Mouse (Mus musculus): ENCODE data around the gene Gm49388. TPM values are rescaled to one million over a fixed set of nuclear protein-coding genes. Genes with fewer than 3 reads are reported as not detected.
A peak's percentile ranks its signal among the peaks of the same experiment; 100 is the strongest.
"Not testable (repeated sequence)": the region's sequence is repeated elsewhere in the genome, so short reads cannot be mapped to it uniquely, and the experiment has no call there.

The Gm49388 gene
- polyA plus RNA-seq, 1 experiment from 2014 or later = not detected

- no peak for ATAC-seq (ENCODE audit: insufficient read depth, low FRiP score, low read depth)
- Histone ChIP-seq H3K4me3 (replicated peaks) (no peak overlapping the region), H3K36me3 (no peaks in the 10 kb centered on the region), H3K4me2 (no peak overlapping the region), H3K27ac (no peak overlapping the region), H3K4me1 (no peaks in the 10 kb centered on the region), H3K9me3 (no peaks in the 10 kb centered on the region), H3K27me3 (replicated peaks) (no peaks in the 10 kb centered on the region), H3K9ac (no peak overlapping the region)
- WGBS = 86% methylated on average over 2 of the region's 2 CpGs
Observed at GRCm38 (mm10) chr7:127835550-127835949, 50.1 kb downstream of the Gm49388 start.

GRCm38 (mm10) chr7:127837473-127837872, 52.1 kb downstream of the Gm49388 start:
- no peaks in the 10 kb centered on the region for H3K36me3 ChIP-seq
- 86% methylated on average over 5 of the region's 5 CpGs for WGBS
- H3K4me2 ChIP-seq = no peak overlapping the region
- no peak overlapping the region for H3K9ac ChIP-seq
- H3K9me3 ChIP-seq = no peaks in the 10 kb centered on the region
- H3K4me1 ChIP-seq = 0 out of 2 replicates have a peak, but pooled peaks cover 5% of the 10 kb centered on the region
- H3K27me3 ChIP-seq (replicated peaks) = no peaks in the 10 kb centered on the region
- H3K4me3 ChIP-seq (replicated peaks) = no peak overlapping the region
- no peak overlapping the region for H3K27ac ChIP-seq
- no peak for ATAC-seq (ENCODE audit: insufficient read depth, low FRiP score, low read depth)

- not testable (repeated sequence) for H3K9me3 ChIP-seq; H3K27me3 ChIP-seq (replicated peaks); ATAC-seq (ENCODE audit: insufficient read depth, low FRiP score, low read depth); H3K27ac ChIP-seq; H3K9ac ChIP-seq; H3K4me1 ChIP-seq; H3K4me2 ChIP-seq; H3K36me3 ChIP-seq; H3K4me3 ChIP-seq (replicated peaks)
- 83% methylated on average over 4 of the region's 4 CpGs for WGBS
Observed at GRCm38 (mm10) chr7:127837878-127838277, 52.5 kb downstream of the Gm49388 start.

GRCm38 (mm10) chr7:127840031-127840430, 54.6 kb downstream of the Gm49388 start:
- not testable (repeated sequence) for H3K27ac ChIP-seq; H3K27me3 ChIP-seq (replicated peaks); ATAC-seq (ENCODE audit: insufficient read depth, low FRiP score, low read depth); H3K4me1 ChIP-seq; H3K9me3 ChIP-seq; H3K9ac ChIP-seq; H3K4me2 ChIP-seq; H3K4me3 ChIP-seq (replicated peaks)
- peaks cover 15% of the 10 kb centered on the region for H3K36me3 ChIP-seq
- 75% methylated on average over 2 of the region's 2 CpGs for WGBS

GRCm38 (mm10) chr7:127840886-127841285, 55.5 kb downstream of the Gm49388 start:
- peak overlapping the region; percentile 87 for H3K4me2 ChIP-seq
- peak overlapping the region; percentile 78 for H3K4me3 ChIP-seq (replicated peaks)
- peaks cover 18% of the 10 kb centered on the region for H3K36me3 ChIP-seq
- H3K27me3 ChIP-seq (replicated peaks) = no peaks in the 10 kb centered on the region
- H3K9me3 ChIP-seq = no peaks in the 10 kb centered on the region
- H3K27ac ChIP-seq = peak overlapping the region; percentile 91
- 0 out of 2 replicates have a peak overlapping the region, but pooled peaks have one; percentile 9 for H3K9ac ChIP-seq
- ATAC-seq (ENCODE audit: insufficient read depth, low FRiP score, low read depth) = no peak
- H3K4me1 ChIP-seq = 0 out of 2 replicates have a peak, but pooled peaks cover 5% of the 10 kb centered on the region
- WGBS = 1% methylated on average over 15 of the region's 15 CpGs

- H3K4me1 ChIP-seq = 0 out of 2 replicates have a peak, but pooled peaks cover 5% of the 10 kb centered on the region
- WGBS = under 1% methylated on average over 46 of the region's 46 CpGs
- peak overlapping the region; percentile 48 for H3K9ac ChIP-seq
- H3K27ac ChIP-seq = peak overlapping the region; percentile 91
- H3K36me3 ChIP-seq = peaks cover 24% of the 10 kb centered on the region
- H3K4me2 ChIP-seq = peak overlapping the region; percentile 87
- ATAC-seq (ENCODE audit: insufficient read depth, low FRiP score, low read depth) = peak; percentile 90
- no peaks in the 10 kb centered on the region for H3K9me3 ChIP-seq
- peak overlapping the region; percentile 78 for H3K4me3 ChIP-seq (replicated peaks)
- no peaks in the 10 kb centered on the region for H3K27me3 ChIP-seq (replicated peaks)
Observed at GRCm38 (mm10) chr7:127841340-127842000, 56.1 kb downstream of the Gm49388 start.

GRCm38 (mm10) chr7:127842001-127842718, 56.8 kb downstream of the Gm49388 start:
- WGBS = under 1% methylated on average over 40 of the region's 40 CpGs
- peak; percentile 80 for ATAC-seq (ENCODE audit: insufficient read depth, low FRiP score, low read depth)

GRCm38 (mm10) chr7:127849973-127850875, 64.8 kb downstream of the Gm49388 start:
- Histone ChIP-seq H3K4me2 (no peak overlapping the region), H3K27me3 (replicated peaks) (no peaks in the 10 kb centered on the region), H3K4me1 (no peaks in the 10 kb centered on the region), H3K4me3 (replicated peaks) (no peak overlapping the region), H3K9me3 (no peaks in the 10 kb centered on the region), H3K27ac (no peak overlapping the region), H3K36me3 (peaks cover 12% of the 10 kb centered on the region), H3K9ac (no peak overlapping the region)
- ATAC-seq (ENCODE audit: insufficient read depth, low FRiP score, low read depth) = no peak
- 68% methylated on average over 6 of the region's 6 CpGs for WGBS

More at GRCm38 (mm10) chr7:127842001-127842718, 56.8 kb downstream of the Gm49388 start:
- Histone ChIP-seq H3K36me3 (peaks cover 24% of the 10 kb centered on the region), H3K4me1 (0 out of 2 replicates have a peak, but pooled peaks cover 5% of the 10 kb centered on the region), H3K9ac (peak overlapping the region; percentile 48), H3K27ac (peak overlapping the region; percentile 91), H3K9me3 (no peaks in the 10 kb centered on the region), H3K4me3 (replicated peaks) (peak overlapping the region; percentile 78), H3K4me2 (peak overlapping the region; percentile 87), H3K27me3 (replicated peaks) (no peaks in the 10 kb centered on the region)

- WGBS = 51% methylated on average over 5 of the region's 5 CpGs
- H3K4me1 ChIP-seq = no peaks in the 10 kb centered on the region
Observed at GRCm38 (mm10) chr7:127850906-127851305, 65.5 kb downstream of the Gm49388 start.

More at GRCm38 (mm10) chr7:127850906-127851305, 65.5 kb downstream of the Gm49388 start:
- H3K27ac ChIP-seq = no peak overlapping the region
- H3K4me3 ChIP-seq (replicated peaks) = no peak overlapping the region
- H3K36me3 ChIP-seq = peaks cover 9% of the 10 kb centered on the region
- no peaks in the 10 kb centered on the region for H3K27me3 ChIP-seq (replicated peaks)
- no peaks in the 10 kb centered on the region for H3K9me3 ChIP-seq
- ATAC-seq (ENCODE audit: insufficient read depth, low FRiP score, low read depth) = no peak
- H3K4me2 ChIP-seq = no peak overlapping the region
- no peak overlapping the region for H3K9ac ChIP-seq
